Mouse (Mus musculus) spleen, adult 2 months (tissue): ENCODE measurements around the gene Ppp4r2.

ENCODE experiments used
- CTCF ChIP-seq: fragments of 200-500 bp; IDR thresholded peaks from 2 replicates; pipeline ENCODE4 v1.5.1; 2011; ENCODE audit warnings: mild to moderate bottlenecking, inconsistent platforms; ENCODE audit not compliant: insufficient read depth, insufficient read length, insufficient replicate concordance; ENCODE audit errors: extremely low read depth
- POLR2A ChIP-seq: fragments of 200-500 bp; IDR thresholded peaks from 2 replicates; pipeline ENCODE4 v1.6.1; 2011; ENCODE audit warnings: low read depth, low read length, inconsistent platforms

DNA sequence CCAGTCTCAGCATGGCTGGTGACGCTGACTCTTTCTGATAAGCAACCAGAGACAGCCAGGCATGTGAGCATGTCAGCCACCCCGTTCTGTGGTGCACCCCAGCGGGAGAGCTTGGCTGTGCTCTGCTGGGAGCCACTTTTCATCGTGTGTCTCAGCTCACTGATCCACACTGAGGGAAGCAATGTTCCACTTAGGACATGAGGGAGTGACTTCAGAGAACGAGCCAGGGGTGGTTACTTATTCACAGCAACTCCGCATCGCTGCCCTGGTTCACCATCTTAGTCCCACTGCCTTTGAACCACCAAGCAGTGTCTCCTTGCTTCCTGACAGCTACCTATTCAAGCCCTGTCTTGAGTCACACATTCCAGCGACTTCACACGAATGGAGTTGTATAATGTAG lies 53.6 kb downstream of the Ppp4r2 start:
- TF ChIP-seq CTCF (no peak), POLR2A (no peak)
